ENCODE assay signal across 8 mouse cellular contexts in the genomic region with DNA sequence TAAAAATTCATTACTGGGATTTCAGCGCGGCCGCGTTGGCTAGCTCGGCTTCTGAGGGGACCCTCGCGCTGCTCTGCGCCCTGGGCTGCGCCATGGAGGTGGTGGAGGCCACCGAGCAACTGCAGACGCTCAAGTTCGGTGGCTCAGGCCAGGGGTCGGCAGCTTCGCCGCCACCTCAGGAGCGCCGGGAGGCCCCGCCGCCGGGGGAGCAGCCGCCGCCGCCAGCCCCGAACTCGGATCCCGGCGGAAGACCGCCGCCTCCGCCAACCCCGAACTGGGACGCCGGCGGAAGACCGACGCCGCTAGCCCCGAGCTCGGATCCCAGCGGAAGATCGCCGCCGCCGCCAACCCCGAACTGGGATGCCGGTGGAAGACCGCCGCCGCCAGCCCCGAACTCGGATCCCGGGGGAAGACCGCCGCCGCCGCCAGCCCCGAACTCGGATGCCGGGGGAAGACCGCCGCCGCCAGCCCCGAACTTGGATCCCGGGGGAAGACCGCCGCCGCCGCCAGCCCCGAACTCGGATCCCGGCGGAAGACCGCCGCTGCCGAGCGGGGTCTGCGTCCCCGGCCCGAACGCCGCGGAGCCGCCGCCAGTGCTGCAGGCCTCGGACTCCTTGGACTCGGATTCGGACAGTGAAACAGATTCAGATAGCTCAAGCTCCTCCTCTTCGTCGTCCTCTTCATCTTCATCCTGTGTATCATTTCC. TPM values are rescaled to one million over a fixed set of nuclear protein-coding genes. Genes with fewer than 3 reads are reported as not detected.
DNase-seq lines count a peak whose midpoint lies in the region; ATAC-seq lines count a peak whose summit lies in the region.

No protein-coding gene starts in this region.

- H3K27ac ChIP-seq in forebrain, embryonic 15.5 days (replicated peaks): no peak overlapping the region
- H3K27ac ChIP-seq in hindbrain, embryonic 14.5 days: no peak overlapping the region
- no peak overlapping the region for H3K27ac ChIP-seq in liver, embryonic 12.5 days
- no peak overlapping the region for H3K27ac ChIP-seq in neural tube, embryonic 12.5 days

- peak overlapping the region; percentile 90 for H3K4me3 ChIP-seq in megakaryocyte, embryonic 14.5 days (replicated peaks)
- peak overlapping the region; percentile 48 for H3K4me3 ChIP-seq in forebrain, embryonic 15.5 days
- peak overlapping the region; percentile 70 for H3K4me3 ChIP-seq in hindbrain, embryonic 14.5 days (replicated peaks; ENCODE audit: low read length)
- peak overlapping the region; percentile 61 for H3K4me3 ChIP-seq in liver, embryonic 12.5 days
- peak overlapping the region; percentile 60 for H3K4me3 ChIP-seq in neural tube, embryonic 12.5 days

- no peaks in the 10 kb centered on the region for H3K9me3 ChIP-seq in megakaryocyte, embryonic 14.5 days
- H3K9me3 ChIP-seq in forebrain, embryonic 15.5 days: no peaks in the 10 kb centered on the region
- H3K9me3 ChIP-seq in hindbrain, embryonic 14.5 days (ENCODE audit: control insufficient read depth, low read length): no peaks in the 10 kb centered on the region
- no peaks in the 10 kb centered on the region for H3K9me3 ChIP-seq in liver, embryonic 12.5 days (replicated peaks)
- H3K9me3 ChIP-seq in neural tube, embryonic 12.5 days: no peaks in the 10 kb centered on the region

- WGBS in forebrain, embryonic 15.5 days: under 1% methylated on average over 89 of the region's 89 CpGs
- 2% methylated on average over 79 of the region's 89 CpGs for WGBS in hindbrain, embryonic 14.5 days
- 2% methylated on average over 82 of the region's 89 CpGs for WGBS in liver, embryonic 12.5 days (ENCODE audit: insufficient replicate concordance)
- 2% methylated on average over 89 of the region's 89 CpGs for WGBS in neural tube, embryonic 12.5 days

- H3K4me2 ChIP-seq in forebrain, embryonic 15.5 days (replicated peaks): peak overlapping the region; percentile 88
- peak overlapping the region; percentile 91 for H3K4me2 ChIP-seq in hindbrain, embryonic 14.5 days (replicated peaks)
- H3K4me2 ChIP-seq in liver, embryonic 12.5 days: peak overlapping the region; percentile 77
- peak overlapping the region; percentile 86 for H3K4me2 ChIP-seq in neural tube, embryonic 12.5 days (replicated peaks)

- H3K36me3 ChIP-seq in megakaryocyte, embryonic 14.5 days (replicated peaks; ENCODE audit: low read length): no peaks in the 10 kb centered on the region
- H3K36me3 ChIP-seq in forebrain, embryonic 15.5 days: no peaks in the 10 kb centered on the region
- H3K36me3 ChIP-seq in hindbrain, embryonic 14.5 days (replicated peaks; ENCODE audit: control insufficient read depth, insufficient read depth): no peaks in the 10 kb centered on the region
- no peaks in the 10 kb centered on the region for H3K36me3 ChIP-seq in liver, embryonic 12.5 days
- H3K36me3 ChIP-seq in neural tube, embryonic 12.5 days: no peaks in the 10 kb centered on the region

- H3K4me1 ChIP-seq in megakaryocyte, embryonic 14.5 days: peaks cover 8% of the 10 kb centered on the region
- 0 out of 2 replicates have a peak, but pooled peaks cover 7% of the 10 kb centered on the region for H3K4me1 ChIP-seq in forebrain, embryonic 15.5 days
- no peaks in the 10 kb centered on the region for H3K4me1 ChIP-seq in hindbrain, embryonic 14.5 days (replicated peaks; ENCODE audit: control insufficient read depth, insufficient read depth, low read length)
- H3K4me1 ChIP-seq in liver, embryonic 12.5 days: no peaks in the 10 kb centered on the region
- peaks cover 3% of the 10 kb centered on the region; the same call in 1 of the 2 replicates for H3K4me1 ChIP-seq in neural tube, embryonic 12.5 days

- DNase-seq in cerebellum, adult 18-20 months: peak; percentile 18 to 50
- DNase-seq in hindbrain, embryonic 14.5 days (ENCODE audit: low spot score): no peak
- DNase-seq in c-Kit-positive CD71-positive TER-119-positive erythroid progenitor cells, embryonic 14.5 days (ENCODE audit: low spot score): no peak

- no peak; the same call in 1 of the 2 replicates for ATAC-seq in megakaryocyte, adult 5-6 weeks (ENCODE audit: poor library complexity, severe bottlenecking)
- 0 out of 2 replicates have a peak, but pooled peaks have one; percentile 51 for ATAC-seq in forebrain, embryonic 15.5 days (replicated peaks)
- ATAC-seq in hindbrain, embryonic 14.5 days (ENCODE audit: low FRiP score): no peak
- no peak for ATAC-seq in liver, embryonic 12.5 days
- ATAC-seq in neural tube, embryonic 12.5 days (ENCODE audit: low FRiP score, low read depth): peak; percentile 75; the same call in 1 of the 2 replicates

- H3K9ac ChIP-seq in forebrain, embryonic 15.5 days (replicated peaks): peak overlapping the region; percentile 44
- H3K9ac ChIP-seq in hindbrain, embryonic 14.5 days: peak overlapping the region; percentile 76
- peak overlapping the region; percentile 66 for H3K9ac ChIP-seq in liver, embryonic 12.5 days
- H3K9ac ChIP-seq in neural tube, embryonic 12.5 days: peak overlapping the region; percentile 74

- peaks cover 4% of the 10 kb centered on the region for H3K27me3 ChIP-seq in megakaryocyte, embryonic 14.5 days (replicated peaks)
- H3K27me3 ChIP-seq in forebrain, embryonic 15.5 days: no peaks in the 10 kb centered on the region
- no peaks in the 10 kb centered on the region for H3K27me3 ChIP-seq in hindbrain, embryonic 14.5 days (ENCODE audit: control insufficient read depth, insufficient read depth, low read length)
- H3K27me3 ChIP-seq in liver, embryonic 12.5 days (replicated peaks): peaks cover 32% of the 10 kb centered on the region
- H3K27me3 ChIP-seq in neural tube, embryonic 12.5 days (replicated peaks): no peaks in the 10 kb centered on the region

RNA-seq across cellular contexts. Expression of a gene that starts 0.6 kb away (rescaled TPM):
- polyA plus RNA-seq in megakaryocyte, embryonic 14.5 days (2012; ENCODE audit: insufficient read depth, low replicate concordance): 10.1 TPM in 1 of 2 replicates, not detected in the other
- total RNA-seq in megakaryocyte, adult 5-6 weeks (2015): 49.2 and 52.5 TPM in 2 replicates
- 39.6 and 48.4 TPM in 2 replicates for total RNA-seq in megakaryocyte, adult 5-6 weeks (2017)
- 137 and 148 TPM in 2 replicates for polyA plus RNA-seq in forebrain, embryonic 15.5 days (2015; fragmentation: Nextera tagmentation; extraction: Ambion mirVana)
- 142 and 165 TPM in 2 replicates for polyA plus RNA-seq in hindbrain, embryonic 14.5 days (2014; fragmentation: Nextera tagmentation; extraction: Ambion mirVana)
- polyA plus RNA-seq in liver, embryonic 12.5 days (2016; fragmentation: Nextera tagmentation; extraction: Ambion mirVana): 25.7 and 27.2 TPM in 2 replicates
- polyA plus RNA-seq in neural tube, embryonic 12.5 days (2016; fragmentation: Nextera tagmentation; extraction: Ambion mirVana): 93.3 and 103 TPM in 2 replicates

RNA-seq across cellular contexts. Expression of a gene that starts 11.7 kb away (rescaled TPM):
- 1.6 and 14.4 TPM in 2 replicates for polyA plus RNA-seq in megakaryocyte, embryonic 14.5 days (2012; ENCODE audit: insufficient read depth, low replicate concordance)
- 63.7 and 74.8 TPM in 2 replicates for total RNA-seq in megakaryocyte, adult 5-6 weeks (2015)
- 45.4 and 55.9 TPM in 2 replicates for total RNA-seq in megakaryocyte, adult 5-6 weeks (2017)
- 30.4 and 31.5 TPM in 2 replicates for polyA plus RNA-seq in forebrain, embryonic 15.5 days (2015; fragmentation: Nextera tagmentation; extraction: Ambion mirVana)
- 38.2 and 48.7 TPM in 2 replicates for polyA plus RNA-seq in hindbrain, embryonic 14.5 days (2014; fragmentation: Nextera tagmentation; extraction: Ambion mirVana)
- 12.7 and 13.0 TPM in 2 replicates for polyA plus RNA-seq in liver, embryonic 12.5 days (2016; fragmentation: Nextera tagmentation; extraction: Ambion mirVana)
- polyA plus RNA-seq in neural tube, embryonic 12.5 days (2016; fragmentation: Nextera tagmentation; extraction: Ambion mirVana): 32.1 and 33.1 TPM in 2 replicates

Comparison
In these comparisons a context has a peak if more than half of its experiments do, and no peak if none do; other contexts are left out.
1. ATAC-seq: peak in forebrain, embryonic 15.5 days (single experiment) and neural tube, embryonic 12.5 days (single experiment); none in megakaryocyte, adult 5-6 weeks (single experiment), hindbrain, embryonic 14.5 days (single experiment) and liver, embryonic 12.5 days (single experiment).
2. DNase-seq: peak in cerebellum, adult 18-20 months (2 of 2); none in hindbrain, embryonic 14.5 days (single experiment) and c-Kit-positive CD71-positive TER-119-positive erythroid progenitor cells, embryonic 14.5 days (single experiment).
3. Peak in every context shown above with its lines, with median percentiles within 50 percentile points of each other: H3K4me3 ChIP-seq, H3K4me2 ChIP-seq and H3K9ac ChIP-seq.